Mouse (Mus musculus) left cerebral cortex, adult 2 months (tissue): ENCODE measurements around the gene Cd36. TPM values are rescaled to one million over a fixed set of nuclear protein-coding genes. Genes with fewer than 3 reads are reported as not detected.

ENCODE experiments used
- DNase-seq, 2 experiments: peaks; one replicate each; pipeline ENCODE4 v3.0.0; 2021 to 2022; ENCODE audit warnings: low spot score in 2 of 2, mixed read lengths in 1 of 2; ENCODE audit errors: extremely low spot score in 1 of 2
- H3K27ac ChIP-seq: fragments of 200-600 bp; 2 replicates; pipeline ENCODE4 v1.8.1; 2022
- H3K4me3 ChIP-seq: fragments of 200-600 bp; 2 replicates; pipeline ENCODE4 v1.8.1; 2022
- CTCF ChIP-seq: fragments of 200-600 bp; IDR thresholded peaks from 2 replicates; pipeline ENCODE4 v1.8.1; 2022; ENCODE audit warnings: antibody characterized with exemption, mild to moderate bottlenecking, moderate library complexity
- intact Hi-C: fragments of 180-260 bp; cut with DNase I; formaldehyde crosslinking; loops from one replicate; pipeline ENCODE4 v1.15.1; 2025
- total RNA-seq, 2 experiments: library from RNA; stranded (reverse); gene quantifications; 2 replicates each; pipeline ENCODE4 v1.2.3; 2021

The Cd36 gene
- total RNA-seq, 2 experiments from 2014 or later, result 3.0 to 4.1 TPM

- Histone ChIP-seq H3K4me3 (no peak overlapping the region), H3K27ac (no peak overlapping the region)
- no peak for DNase-seq
- intact Hi-C loops, result no loop called here
- TF ChIP-seq CTCF, result no peak
Measured at GRCm38 (mm10) chr5:17830536-17830935, 58.1 kb downstream of the Cd36 start.

GRCm38 (mm10) chr5:17828713-17829544 lies 59.7 kb downstream of the Cd36 start:
- no peak for TF ChIP-seq CTCF
- H3K27ac ChIP-seq, result no peak overlapping the region
- intact Hi-C loops, result no loop called here

GRCm38 (mm10) chr5:17821395-17821794 lies 67.2 kb downstream of the Cd36 start:
- intact Hi-C loops, result no loop called here
- Histone ChIP-seq H3K27ac (no peak overlapping the region), H3K4me3 (no peak overlapping the region)
- DNase-seq, result no peak
- TF ChIP-seq CTCF, result no peak

More at GRCm38 (mm10) chr5:17828713-17829544, 59.7 kb downstream of the Cd36 start:
- no peak for DNase-seq
- no peak overlapping the region for H3K4me3 ChIP-seq

- TF ChIP-seq CTCF, result no peak
- no peak for DNase-seq
- Histone ChIP-seq H3K27ac (no peak overlapping the region), H3K4me3 (no peak overlapping the region)
- intact Hi-C loops, result no loop called here
Measured at GRCm38 (mm10) chr5:17820239-17820999, 68.2 kb downstream of the Cd36 start.

GRCm38 (mm10) chr5:17816170-17816569 lies 72.4 kb downstream of the Cd36 start:
- peak; percentile 76 for TF ChIP-seq CTCF
- DNase-seq, result no peak
- intact Hi-C loops, result loop anchor here (1.0 to 10.0 kb wide), 2 partner anchors 227 to 629 kb away; no protein-coding TSS in a partner anchor
- Histone ChIP-seq H3K27ac (no peak overlapping the region), H3K4me3 (no peak overlapping the region)

- Histone ChIP-seq H3K27ac (no peak overlapping the region), H3K4me3 (no peak overlapping the region)
- DNase-seq, result no peak
- no peak for TF ChIP-seq CTCF
- intact Hi-C loops, result loop anchor here (10.0 kb wide), 1 partner anchor 634 kb away; no protein-coding TSS in a partner anchor
Measured at GRCm38 (mm10) chr5:17810336-17810735, 78.3 kb downstream of the Cd36 start.

GRCm38 (mm10) chr5:17806774-17807377 lies 81.7 kb downstream of the Cd36 start:
- DNase-seq, result no peak
- H3K27ac ChIP-seq, result no peak overlapping the region
- intact Hi-C loops, result no loop called here
- H3K4me3 ChIP-seq, result no peak overlapping the region
- TF ChIP-seq CTCF, result no peak

GRCm38 (mm10) chr5:17776571-17776970 lies 112.0 kb downstream of the Cd36 start:
- Histone ChIP-seq H3K27ac (no peak overlapping the region), H3K4me3 (no peak overlapping the region)
- DNase-seq, result peak in 1 of 2 experiments; percentile 11
- TF ChIP-seq CTCF, result no peak
- intact Hi-C loops, result no loop called here

- H3K27ac ChIP-seq, result no peak overlapping the region
- TF ChIP-seq CTCF, result no peak
- intact Hi-C loops, result no loop called here
- no peak overlapping the region for H3K4me3 ChIP-seq
- no peak for DNase-seq
Measured at GRCm38 (mm10) chr5:17770328-17770727, 118.3 kb downstream of the Cd36 start.

GRCm38 (mm10) chr5:17766006-17766677 lies 122.5 kb downstream of the Cd36 start:
- DNase-seq, result no peak
- Histone ChIP-seq H3K4me3 (no peak overlapping the region), H3K27ac (no peak overlapping the region)
- TF ChIP-seq CTCF, result peak; percentile 75
- intact Hi-C loops, result loop anchor here (5.0 kb wide), 3 partner anchors 194 to 829 kb away; partner anchors contain the start of gene Sema3c

- no peak for TF ChIP-seq CTCF
- no peak overlapping the region for H3K27ac ChIP-seq
- H3K4me3 ChIP-seq, result no peak overlapping the region
- intact Hi-C loops, result no loop called here
- DNase-seq, result no peak
Measured at GRCm38 (mm10) chr5:17753471-17754005, 135.1 kb downstream of the Cd36 start.
